Mouse (Mus musculus) bone marrow macrophage, adult 2 months (primary cell): ENCODE measurements around the gene Inppl1. TPM values are rescaled to one million over a fixed set of nuclear protein-coding genes. Genes with fewer than 3 reads are reported as not detected.

Experiments
- H3K27ac ChIP-seq: 2 replicates; pipeline ENCODE4 v1.5.1; 2012; ENCODE audit warnings: low read depth, low read length; ENCODE audit not compliant: insufficient read depth
- H3K4me1 ChIP-seq: 2 replicates; pipeline ENCODE4 v1.6.1; 2012; ENCODE audit warnings: low read length; ENCODE audit not compliant: control insufficient read depth, insufficient read depth
- H3K4me3 ChIP-seq: 2 replicates; pipeline ENCODE4 v1.5.1; 2012; ENCODE audit warnings: mild to moderate bottlenecking, low read length, moderate library complexity; ENCODE audit not compliant: insufficient read depth
- CTCF ChIP-seq: IDR thresholded peaks from 2 replicates; pipeline ENCODE4 v1.5.1; 2012; ENCODE audit warnings: low read depth, mild to moderate bottlenecking, low read length, moderate library complexity
- POLR2A ChIP-seq: IDR thresholded peaks from 2 replicates; pipeline ENCODE4 v1.6.1; 2012; ENCODE audit warnings: mild to moderate bottlenecking, low read depth, low read length, borderline replicate concordance
- polyA plus RNA-seq: library from polyadenylated mRNA; stranded (reverse); fragments of >200 nt; gene quantifications from 2 replicates; pipeline ENCODE4 v1.2.4, GENCODE M21; 2012; ENCODE audit not compliant: missing spikeins, insufficient read depth, insufficient read length

Inppl1 gene
- polyA plus RNA-seq, 1 experiment = 115 TPM

- Histone ChIP-seq H3K27ac (no peak overlapping the region), H3K4me3 (no peak overlapping the region), H3K4me1 (peaks cover 12% of the 10 kb centered on the region)
- TF ChIP-seq CTCF = no peak
- TF ChIP-seq POLR2A = no peak
These were observed 4.7 kb downstream of the Inppl1 start for GRCm38 (mm10) chr7:101833352-101833751.

- Histone ChIP-seq H3K27ac (no peak overlapping the region), H3K4me1 (peaks cover 11% of the 10 kb centered on the region), H3K4me3 (no peak overlapping the region)
- TF ChIP-seq CTCF (no peak), POLR2A (no peak)
These were observed 5.7 kb downstream of the Inppl1 start for GRCm38 (mm10) chr7:101832372-101832771.

- TF ChIP-seq CTCF (no peak), POLR2A (no peak)
- H3K4me3 ChIP-seq = no peak overlapping the region
- no peak overlapping the region for H3K27ac ChIP-seq
- peaks cover 11% of the 10 kb centered on the region for H3K4me1 ChIP-seq
These were observed 6.6 kb downstream of the Inppl1 start for GRCm38 (mm10) chr7:101831437-101831836.

GRCm38 (mm10) chr7:101830373-101830772, 7.7 kb downstream of the Inppl1 start:
- peaks cover 9% of the 10 kb centered on the region for H3K4me1 ChIP-seq
- no peak overlapping the region for H3K4me3 ChIP-seq
- H3K27ac ChIP-seq = no peak overlapping the region
- TF ChIP-seq POLR2A = no peak
- TF ChIP-seq CTCF = peak; percentile 16; the same call in 1 of the 2 replicates

GRCm38 (mm10) chr7:101823758-101824630, 14.0 kb downstream of the Inppl1 start:
- Histone ChIP-seq H3K4me3 (no peak overlapping the region), H3K4me1 (peaks cover 3% of the 10 kb centered on the region; the same call in 1 of the 2 replicates), H3K27ac (no peak overlapping the region)
- no peak for TF ChIP-seq CTCF
- no peak for TF ChIP-seq POLR2A

GRCm38 (mm10) chr7:101822836-101823757, 14.9 kb downstream of the Inppl1 start:
- TF ChIP-seq CTCF (no peak), POLR2A (no peak)
- H3K4me1 ChIP-seq = peaks cover 3% of the 10 kb centered on the region; the same call in 1 of the 2 replicates
- no peak overlapping the region for H3K27ac ChIP-seq
- H3K4me3 ChIP-seq = no peak overlapping the region

- no peak overlapping the region for H3K27ac ChIP-seq
- peak overlapping the region; percentile 46 for H3K4me3 ChIP-seq
- peaks cover 3% of the 10 kb centered on the region; the same call in 1 of the 2 replicates for H3K4me1 ChIP-seq
- TF ChIP-seq CTCF (no peak), POLR2A (no peak)
These were observed 16.2 kb downstream of the Inppl1 start for GRCm38 (mm10) chr7:101821571-101822501.

- H3K4me3 ChIP-seq = peak overlapping the region; percentile 46
- H3K27ac ChIP-seq = no peak overlapping the region
- H3K4me1 ChIP-seq = peaks cover 3% of the 10 kb centered on the region; the same call in 1 of the 2 replicates
- TF ChIP-seq POLR2A = no peak
- no peak for TF ChIP-seq CTCF
These were observed 17.6 kb downstream of the Inppl1 start for GRCm38 (mm10) chr7:101820295-101821030.
